Mouse (Mus musculus): ENCODE results near the gene Rasal1. TPM values are rescaled to one million over a fixed set of nuclear protein-coding genes. Genes with fewer than 3 reads are reported as not detected.

Gene Rasal1
- polyA plus RNA-seq, 1 experiment from 2014 or later, result 0.27 TPM

- Histone ChIP-seq H3K4me3 (no peak overlapping the region), H3K27ac (no peak overlapping the region), H3K36me3 (ENCODE audit: poor library complexity, severe bottlenecking) (peaks cover 70% of the 10 kb centered on the region), H3K9ac (no peak overlapping the region), H3K4me1 (peaks cover 4% of the 10 kb centered on the region; the same call in 1 of the 2 replicates), H3K27me3 (peaks cover 3% of the 10 kb centered on the region), H3K4me2 (no peak overlapping the region), H3K9me3 (replicated peaks) (no peaks in the 10 kb centered on the region)
- 20% methylated on average over 19 of the region's 19 CpGs for WGBS
- no peak for ATAC-seq
These were observed 22.2 kb upstream of the Rasal1 start for GRCm38 (mm10) chr5:120626399-120626798.

GRCm38 (mm10) chr5:120627515-120628300 is 20.9 kb upstream of the Rasal1 start:
- peaks cover 56% of the 10 kb centered on the region for H3K36me3 ChIP-seq (ENCODE audit: poor library complexity, severe bottlenecking)
- peaks cover 4% of the 10 kb centered on the region; the same call in 1 of the 2 replicates for H3K4me1 ChIP-seq
- peaks cover 6% of the 10 kb centered on the region for H3K27me3 ChIP-seq
- 92% methylated on average over 15 of the region's 15 CpGs for WGBS
- H3K4me2 ChIP-seq, result no peak overlapping the region
- no peaks in the 10 kb centered on the region for H3K9me3 ChIP-seq (replicated peaks)
- no peak overlapping the region for H3K9ac ChIP-seq
- no peak overlapping the region for H3K27ac ChIP-seq
- no peak overlapping the region for H3K4me3 ChIP-seq
- no peak for ATAC-seq

GRCm38 (mm10) chr5:120628624-120629023 is 20.0 kb upstream of the Rasal1 start:
- Histone ChIP-seq H3K27me3 (peaks cover 6% of the 10 kb centered on the region), H3K36me3 (ENCODE audit: poor library complexity, severe bottlenecking) (peaks cover 47% of the 10 kb centered on the region), H3K4me1 (peaks cover 4% of the 10 kb centered on the region; the same call in 1 of the 2 replicates), H3K4me2 (no peak overlapping the region), H3K4me3 (no peak overlapping the region), H3K9me3 (replicated peaks) (no peaks in the 10 kb centered on the region), H3K9ac (no peak overlapping the region), H3K27ac (no peak overlapping the region)
- WGBS, result 67% methylated on average over 7 of the region's 7 CpGs
- no peak for ATAC-seq

GRCm38 (mm10) chr5:120631128-120631527 is 17.5 kb upstream of the Rasal1 start:
- peaks cover 6% of the 10 kb centered on the region for H3K27me3 ChIP-seq
- peak overlapping the region; percentile 19; the same call in 1 of the 2 replicates for H3K4me3 ChIP-seq
- peak overlapping the region; percentile 45 for H3K4me2 ChIP-seq
- 9% methylated on average over 29 of the region's 29 CpGs for WGBS
- H3K9ac ChIP-seq, result peak overlapping the region; percentile 14; the same call in 1 of the 2 replicates
- H3K27ac ChIP-seq, result no peak overlapping the region
- ATAC-seq, result no peak
- peaks cover 22% of the 10 kb centered on the region for H3K36me3 ChIP-seq (ENCODE audit: poor library complexity, severe bottlenecking)
- no peaks in the 10 kb centered on the region for H3K9me3 ChIP-seq (replicated peaks)
- H3K4me1 ChIP-seq, result peaks cover 4% of the 10 kb centered on the region; the same call in 1 of the 2 replicates

GRCm38 (mm10) chr5:120631892-120632291 is 16.7 kb upstream of the Rasal1 start:
- H3K36me3 ChIP-seq (ENCODE audit: poor library complexity, severe bottlenecking), result peaks cover 15% of the 10 kb centered on the region

GRCm38 (mm10) chr5:120634131-120634530 is 14.5 kb upstream of the Rasal1 start, which contains the start of gene Cfap73:
Gene Cfap73, minus strand, starts transcription at chr5:120634235.
- no peak within 1 kb of the TSS for H3K4me3 ChIP-seq
- no peak within 1 kb of the TSS for H3K4me2 ChIP-seq
- 62% methylated on average over 9 of the region's 9 CpGs for WGBS
- no peak within 1 kb of the TSS for H3K9ac ChIP-seq
- peaks cover 4% of the 10 kb centered on the region; the same call in 1 of the 2 replicates for H3K4me1 ChIP-seq
- no peaks in the 10 kb centered on the region for H3K9me3 ChIP-seq (replicated peaks)
- H3K36me3 ChIP-seq (ENCODE audit: poor library complexity, severe bottlenecking), result no peaks in the 10 kb centered on the region
- peaks cover 6% of the 10 kb centered on the region for H3K27me3 ChIP-seq
- ATAC-seq, result no peak
- no peak within 1 kb of the TSS for H3K27ac ChIP-seq

More at GRCm38 (mm10) chr5:120631892-120632291, 16.7 kb upstream of the Rasal1 start:
- H3K27me3 ChIP-seq, result peaks cover 6% of the 10 kb centered on the region
- 89% methylated on average over 5 of the region's 5 CpGs for WGBS
- ATAC-seq, result no peak
- no peak overlapping the region for H3K27ac ChIP-seq
- H3K4me2 ChIP-seq, result no peak overlapping the region
- no peak overlapping the region for H3K9ac ChIP-seq
- no peak overlapping the region for H3K4me3 ChIP-seq
- H3K4me1 ChIP-seq, result peaks cover 4% of the 10 kb centered on the region; the same call in 1 of the 2 replicates
- H3K9me3 ChIP-seq (replicated peaks), result no peaks in the 10 kb centered on the region

- no peak for ATAC-seq
- Histone ChIP-seq H3K4me2 (no peak overlapping the region), H3K4me3 (no peak overlapping the region), H3K4me1 (peaks cover 4% of the 10 kb centered on the region; the same call in 1 of the 2 replicates), H3K36me3 (ENCODE audit: poor library complexity, severe bottlenecking) (no peaks in the 10 kb centered on the region), H3K27me3 (peaks cover 6% of the 10 kb centered on the region), H3K9me3 (replicated peaks) (no peaks in the 10 kb centered on the region), H3K9ac (no peak overlapping the region), H3K27ac (no peak overlapping the region)
- 62% methylated on average over 5 of the region's 5 CpGs for WGBS
These were observed 13.8 kb upstream of the Rasal1 start for GRCm38 (mm10) chr5:120634860-120635259.

GRCm38 (mm10) chr5:120635633-120636032 is 13.0 kb upstream of the Rasal1 start:
- no peaks in the 10 kb centered on the region for H3K36me3 ChIP-seq (ENCODE audit: poor library complexity, severe bottlenecking)
- H3K9me3 ChIP-seq (replicated peaks), result no peaks in the 10 kb centered on the region
- no peak overlapping the region for H3K4me2 ChIP-seq
- no peak overlapping the region for H3K9ac ChIP-seq
- WGBS, result 90% methylated on average over 5 of the region's 5 CpGs
- H3K27me3 ChIP-seq, result peaks cover 6% of the 10 kb centered on the region; the same call in 1 of the 2 replicates
- H3K27ac ChIP-seq, result no peak overlapping the region
- no peak overlapping the region for H3K4me3 ChIP-seq
- H3K4me1 ChIP-seq, result peaks cover 4% of the 10 kb centered on the region; the same call in 1 of the 2 replicates
- ATAC-seq, result no peak

GRCm38 (mm10) chr5:120640094-120640493 is 8.5 kb upstream of the Rasal1 start:
- H3K27ac ChIP-seq, result no peak overlapping the region
- no peaks in the 10 kb centered on the region for H3K9me3 ChIP-seq (replicated peaks)
- H3K4me2 ChIP-seq, result no peak overlapping the region
- ATAC-seq, result no peak
- no peaks in the 10 kb centered on the region for H3K27me3 ChIP-seq
- H3K9ac ChIP-seq, result no peak overlapping the region
- H3K36me3 ChIP-seq (ENCODE audit: poor library complexity, severe bottlenecking), result no peaks in the 10 kb centered on the region
- 91% methylated on average over 7 of the region's 7 CpGs for WGBS
- H3K4me3 ChIP-seq, result no peak overlapping the region
- H3K4me1 ChIP-seq, result peaks cover 4% of the 10 kb centered on the region; the same call in 1 of the 2 replicates

- ATAC-seq, result no peak
- no peak overlapping the region for H3K4me3 ChIP-seq
- H3K9ac ChIP-seq, result no peak overlapping the region
- peaks cover 6% of the 10 kb centered on the region for H3K4me1 ChIP-seq
- H3K27ac ChIP-seq, result no peak overlapping the region
- H3K9me3 ChIP-seq (replicated peaks), result no peaks in the 10 kb centered on the region
- H3K36me3 ChIP-seq (ENCODE audit: poor library complexity, severe bottlenecking), result no peaks in the 10 kb centered on the region
- 66% methylated on average over 14 of the region's 14 CpGs for WGBS
- H3K4me2 ChIP-seq, result no peak overlapping the region
- H3K27me3 ChIP-seq, result peaks cover 19% of the 10 kb centered on the region
These were observed 5.1 kb upstream of the Rasal1 start for GRCm38 (mm10) chr5:120643365-120644085.

- Histone ChIP-seq H3K27ac (no peak overlapping the region), H3K4me1 (peaks cover 13% of the 10 kb centered on the region), H3K4me2 (no peak overlapping the region), H3K27me3 (peaks cover 26% of the 10 kb centered on the region), H3K4me3 (no peak overlapping the region), H3K36me3 (ENCODE audit: poor library complexity, severe bottlenecking) (no peaks in the 10 kb centered on the region), H3K9me3 (replicated peaks) (no peaks in the 10 kb centered on the region), H3K9ac (no peak overlapping the region)
- 93% methylated on average over 3 of the region's 3 CpGs for WGBS
- no peak for ATAC-seq
These were observed 4.4 kb upstream of the Rasal1 start for GRCm38 (mm10) chr5:120644227-120644626.

GRCm38 (mm10) chr5:120645851-120646250 is 2.8 kb upstream of the Rasal1 start:
- Histone ChIP-seq H3K4me2 (no peak overlapping the region), H3K27ac (no peak overlapping the region), H3K9me3 (replicated peaks) (no peaks in the 10 kb centered on the region), H3K9ac (no peak overlapping the region), H3K36me3 (ENCODE audit: poor library complexity, severe bottlenecking) (no peaks in the 10 kb centered on the region), H3K4me1 (peaks cover 18% of the 10 kb centered on the region), H3K27me3 (peaks cover 42% of the 10 kb centered on the region), H3K4me3 (no peak overlapping the region)
- WGBS, result 52% methylated on average over 6 of the region's 6 CpGs
- ATAC-seq, result no peak
